Mouse (Mus musculus) liver, postnatal 0 days (tissue): ENCODE results near the gene Akap2.

Experiments
- CTCF ChIP-seq: sonication (generic); IDR thresholded peaks from 2 replicates; pipeline ENCODE4 v1.5.1; 2016; ENCODE audit warnings: antibody characterized with exemption, low read depth
- EP300 ChIP-seq: IDR thresholded peaks from 2 replicates; pipeline ENCODE4 v1.6.1; 2016; ENCODE audit warnings: antibody characterized with exemption, low read depth, mild to moderate bottlenecking

- no peak for TF ChIP-seq EP300
- TF ChIP-seq CTCF, result no peak
These were observed 63.6 kb downstream of the Akap2 start for GRCm38 (mm10) chr4:57780833-57781641.
